Mouse (Mus musculus): ENCODE data around the gene Ncapd2.

- no peak for TF ChIP-seq EP300 (optimal IDR thresholded peaks at IDR 0.05)
- no peak for TF ChIP-seq CTCF (IDR thresholded peaks at IDR 0.05; ENCODE audit: low read depth)
These were observed 38.5 kb downstream of the Ncapd2 start for GRCm38 (mm10) chr6:125153018-125153389.
